Mouse (Mus musculus) hindbrain, postnatal 0 days (tissue): ENCODE data around the gene Mdga1. TPM values are rescaled to one million over a fixed set of nuclear protein-coding genes. Genes with fewer than 3 reads are reported as not detected.

Experiments
- ATAC-seq: fragments of 200-750 bp; cut with Nextera tagmentation; 2 replicates; pipeline ENCODE4 v1.8.0; 2017; ENCODE audit warnings: mild to moderate bottlenecking, moderate TSS enrichment, moderate library complexity
- DNase-seq: peaks from one replicate; pipeline ENCODE4 v3.0.0-alpha.2; 2015; ENCODE audit warnings: low spot score
- H3K27ac ChIP-seq: fragments of 300-500 bp; sonication (generic); 2 replicates; pipeline ENCODE4 v1.5.1; 2014; ENCODE audit warnings: mild to moderate bottlenecking
- H3K27me3 ChIP-seq: fragments of 300-500 bp; sonication (generic); 2 replicates; pipeline ENCODE4 v1.6.1; 2014; ENCODE audit warnings: low read length, mixed read lengths; ENCODE audit not compliant: insufficient read depth
- H3K36me3 ChIP-seq: fragments of 300-500 bp; sonication (generic); 2 replicates; pipeline ENCODE4 v1.6.1; 2014; ENCODE audit warnings: low read length, mixed read lengths; ENCODE audit not compliant: insufficient read depth
- H3K4me1 ChIP-seq: fragments of 300-500 bp; sonication (generic); 2 replicates; pipeline ENCODE4 v1.6.1; 2014; ENCODE audit warnings: antibody characterized with exemption, low read length, mixed read lengths; ENCODE audit not compliant: insufficient read depth
- H3K4me2 ChIP-seq: fragments of 300-500 bp; sonication (generic); 2 replicates; pipeline ENCODE4 v1.6.1; 2014; ENCODE audit warnings: low read depth, mild to moderate bottlenecking, low read length, moderate library complexity, mixed read lengths
- H3K4me3 ChIP-seq: fragments of 300-500 bp; sonication (generic); 2 replicates; pipeline ENCODE4 v1.5.1; 2014; ENCODE audit warnings: low read length
- H3K9ac ChIP-seq: fragments of 300-500 bp; sonication (generic); replicated peaks from 2 replicates; pipeline ENCODE4 v1.6.1; 2014; ENCODE audit warnings: mild to moderate bottlenecking, low read length, moderate library complexity, mixed read lengths
- H3K9me3 ChIP-seq: fragments of 300-500 bp; sonication (generic); 2 replicates; pipeline ENCODE4 v1.6.1; 2016; ENCODE audit warnings: low read length, mixed read lengths
- CTCF ChIP-seq: IDR thresholded peaks from 2 replicates; pipeline ENCODE4 v1.5.1; 2016; ENCODE audit warnings: antibody characterized with exemption, control low read depth, low read depth
- WGBS: fragments of 180-500 bp; shearing (Covaris S2); extraction: QIAGEN DNeasy Blood & Tissue Kit; methylation state at CpG from one replicate; pipeline ENCODE4 v1.1.7; 2014; 5-methylcytosine and 5-hydroxymethylcytosine counted together
- polyA plus RNA-seq: library from polyadenylated mRNA; unstranded; fragments of >200 nt; fragmentation: Nextera tagmentation; extraction: Ambion mirVana; gene quantifications from 2 replicates; pipeline ENCODE4 v1.2.1, GENCODE M21; 2015
- total RNA-seq: library from RNA; depleted of rRNA; stranded (reverse); fragments of >200 nt; gene quantifications from 2 replicates; pipeline ENCODE4 v1.2.3, GENCODE M21; 2014

Gene Mdga1
- total and polyA plus RNA-seq, 2 experiments from 2014 or later, result 16.7 to 104 TPM

GRCm38 (mm10) chr17:29887881-29888826, 81.7 kb downstream of the Mdga1 start:
- 1% methylated on average over 83 of the region's 93 CpGs for WGBS
- ATAC-seq, result peak; percentile 65
- no peak for TF ChIP-seq CTCF

GRCm38 (mm10) chr17:29887271-29887880, 82.5 kb downstream of the Mdga1 start:
- Histone ChIP-seq H3K27ac (peak overlapping the region; percentile 86), H3K36me3 (no peaks in the 10 kb centered on the region), H3K9me3 (no peaks in the 10 kb centered on the region), H3K4me1 (peaks cover 31% of the 10 kb centered on the region), H3K9ac (peak overlapping the region; percentile 59), H3K4me3 (peak overlapping the region; percentile 62), H3K4me2 (peak overlapping the region; percentile 93), H3K27me3 (no peaks in the 10 kb centered on the region)
- TF ChIP-seq CTCF, result peak; percentile 21; the same call in 1 of the 2 replicates
- DNase-seq (peak; percentile 62), ATAC-seq (no peak; the same call in 1 of the 2 replicates)
- WGBS, result under 1% methylated on average over 45 of the region's 57 CpGs

More at GRCm38 (mm10) chr17:29887881-29888826, 81.7 kb downstream of the Mdga1 start:
- peak overlapping the region; percentile 86 for H3K27ac ChIP-seq
- DNase-seq, result peak; percentile 87
- H3K4me3 ChIP-seq, result peak overlapping the region; percentile 62
- H3K4me1 ChIP-seq, result peaks cover 30% of the 10 kb centered on the region
- peak overlapping the region; percentile 59 for H3K9ac ChIP-seq
- no peaks in the 10 kb centered on the region for H3K27me3 ChIP-seq
- H3K36me3 ChIP-seq, result no peaks in the 10 kb centered on the region
- H3K9me3 ChIP-seq, result no peaks in the 10 kb centered on the region
- H3K4me2 ChIP-seq, result peak overlapping the region; percentile 93

GRCm38 (mm10) chr17:29886655-29887251, 83.1 kb downstream of the Mdga1 start:
- Histone ChIP-seq H3K4me2 (peak overlapping the region; percentile 93), H3K27ac (peak overlapping the region; percentile 86), H3K27me3 (no peaks in the 10 kb centered on the region), H3K4me1 (peaks cover 31% of the 10 kb centered on the region), H3K9ac (peak overlapping the region; percentile 59), H3K9me3 (no peaks in the 10 kb centered on the region), H3K36me3 (no peaks in the 10 kb centered on the region), H3K4me3 (peak overlapping the region; percentile 62)
- 1% methylated on average over 39 of the region's 39 CpGs for WGBS
- no peak for ATAC-seq
- no peak for TF ChIP-seq CTCF
- peak; percentile 48 for DNase-seq

- no peaks in the 10 kb centered on the region for H3K27me3 ChIP-seq
- DNase-seq, result peak; percentile 87
- H3K9ac ChIP-seq, result peak overlapping the region; percentile 59
- H3K4me3 ChIP-seq, result peak overlapping the region; percentile 62
- H3K27ac ChIP-seq, result peak overlapping the region; percentile 86
- H3K9me3 ChIP-seq, result no peaks in the 10 kb centered on the region
- H3K4me1 ChIP-seq, result peaks cover 31% of the 10 kb centered on the region
- peak overlapping the region; percentile 93 for H3K4me2 ChIP-seq
- WGBS, result 7% methylated on average over 4 of the region's 4 CpGs
- no peaks in the 10 kb centered on the region for H3K36me3 ChIP-seq
- TF ChIP-seq CTCF, result no peak
- ATAC-seq, result no peak
Measured at GRCm38 (mm10) chr17:29886061-29886460, 83.8 kb downstream of the Mdga1 start.

GRCm38 (mm10) chr17:29884596-29884995, 85.3 kb downstream of the Mdga1 start:
- Histone ChIP-seq H3K27me3 (no peaks in the 10 kb centered on the region), H3K36me3 (no peaks in the 10 kb centered on the region), H3K9ac (peak overlapping the region; percentile 35; the same call in 1 of the 2 replicates), H3K4me3 (peak overlapping the region; percentile 62), H3K4me2 (peak overlapping the region; percentile 93), H3K27ac (peak overlapping the region; percentile 8; the same call in 1 of the 2 replicates), H3K4me1 (peaks cover 25% of the 10 kb centered on the region), H3K9me3 (no peaks in the 10 kb centered on the region)
- TF ChIP-seq CTCF, result no peak
- 39% methylated on average over 6 of the region's 6 CpGs for WGBS
- ATAC-seq (0 out of 2 replicates have a peak, but pooled peaks have one; percentile 11), DNase-seq (peak; percentile 73)

GRCm38 (mm10) chr17:29883351-29883750, 86.5 kb downstream of the Mdga1 start:
- 0 out of 2 replicates have a peak overlapping the region, but pooled peaks have one; percentile 28 for H3K9ac ChIP-seq
- H3K4me2 ChIP-seq, result peak overlapping the region; percentile 93
- H3K27me3 ChIP-seq, result no peaks in the 10 kb centered on the region
- 28% methylated on average over 9 of the region's 9 CpGs for WGBS
- ATAC-seq (no peak), DNase-seq (no peak)
- TF ChIP-seq CTCF, result no peak
- no peaks in the 10 kb centered on the region for H3K36me3 ChIP-seq
- peak overlapping the region; percentile 13; the same call in 1 of the 2 replicates for H3K27ac ChIP-seq
- peaks cover 19% of the 10 kb centered on the region; the same call in 1 of the 2 replicates for H3K4me1 ChIP-seq
- H3K4me3 ChIP-seq, result peak overlapping the region; percentile 62
- no peaks in the 10 kb centered on the region for H3K9me3 ChIP-seq
